Mouse (Mus musculus) intestine, embryonic 15.5 days (tissue): ENCODE measurements around the gene Gm43518. TPM values are rescaled to one million over a fixed set of nuclear protein-coding genes. Genes with fewer than 3 reads are reported as not detected.

ENCODE experiments used
- ATAC-seq: fragments of 200-750 bp; cut with Nextera tagmentation; 2 replicates; pipeline ENCODE4 v1.8.0; 2017; ENCODE audit warnings: moderate TSS enrichment, moderate library complexity
- H3K27ac ChIP-seq: fragments of 300-500 bp; sonication (generic); 2 replicates; pipeline ENCODE4 v1.5.1; 2015; ENCODE audit warnings: mild to moderate bottlenecking, inconsistent platforms
- H3K27me3 ChIP-seq: fragments of 300-500 bp; sonication (generic); replicated peaks from 2 replicates; pipeline ENCODE4 v1.6.1; 2015; ENCODE audit warnings: inconsistent platforms
- H3K36me3 ChIP-seq: fragments of 300-500 bp; sonication (generic); 2 replicates; pipeline ENCODE4 v1.6.1; 2015; ENCODE audit warnings: inconsistent platforms
- H3K4me1 ChIP-seq: fragments of 300-500 bp; sonication (generic); replicated peaks from 2 replicates; pipeline ENCODE4 v1.6.1; 2015; ENCODE audit warnings: inconsistent platforms
- H3K4me2 ChIP-seq: fragments of 300-500 bp; sonication (generic); replicated peaks from 2 replicates; pipeline ENCODE4 v1.6.1; 2015; ENCODE audit warnings: mild to moderate bottlenecking, inconsistent platforms
- H3K4me3 ChIP-seq: fragments of 300-500 bp; sonication (generic); replicated peaks from 2 replicates; pipeline ENCODE4 v1.5.1; 2015; ENCODE audit warnings: inconsistent platforms
- H3K9ac ChIP-seq: fragments of 300-500 bp; sonication (generic); 2 replicates; pipeline ENCODE4 v1.6.1; 2015; ENCODE audit warnings: inconsistent platforms
- H3K9me3 ChIP-seq: fragments of 300-500 bp; sonication (generic); 2 replicates; pipeline ENCODE4 v1.6.1; 2016; ENCODE audit warnings: inconsistent platforms
- WGBS: fragments of 180-500 bp; shearing (Covaris S2); methylation state at CpG from one replicate; pipeline ENCODE4 v1.1.7; 2015; 5-methylcytosine and 5-hydroxymethylcytosine counted together
- polyA plus RNA-seq: library from polyadenylated mRNA; unstranded; fragments of >200 nt; fragmentation: Nextera tagmentation; extraction: Ambion mirVana; gene quantifications from 2 replicates; pipeline ENCODE4 v1.2.1, GENCODE M21; 2015

The Gm43518 gene
- polyA plus RNA-seq, 1 experiment from 2014 or later, result 1.5 TPM

- WGBS, result 70% methylated on average over 6 of the region's 6 CpGs
- no peak for ATAC-seq
- H3K27ac ChIP-seq, result no peak overlapping the region
- no peak overlapping the region for H3K4me3 ChIP-seq
- no peaks in the 10 kb centered on the region for H3K36me3 ChIP-seq
- H3K4me1 ChIP-seq, result peaks cover 25% of the 10 kb centered on the region
- no peaks in the 10 kb centered on the region for H3K27me3 ChIP-seq
- no peaks in the 10 kb centered on the region for H3K9me3 ChIP-seq
- H3K9ac ChIP-seq, result no peak overlapping the region
- no peak overlapping the region for H3K4me2 ChIP-seq
These were observed 54.0 kb downstream of the Gm43518 start for GRCm38 (mm10) chr5:123981250-123981554.

DNA sequence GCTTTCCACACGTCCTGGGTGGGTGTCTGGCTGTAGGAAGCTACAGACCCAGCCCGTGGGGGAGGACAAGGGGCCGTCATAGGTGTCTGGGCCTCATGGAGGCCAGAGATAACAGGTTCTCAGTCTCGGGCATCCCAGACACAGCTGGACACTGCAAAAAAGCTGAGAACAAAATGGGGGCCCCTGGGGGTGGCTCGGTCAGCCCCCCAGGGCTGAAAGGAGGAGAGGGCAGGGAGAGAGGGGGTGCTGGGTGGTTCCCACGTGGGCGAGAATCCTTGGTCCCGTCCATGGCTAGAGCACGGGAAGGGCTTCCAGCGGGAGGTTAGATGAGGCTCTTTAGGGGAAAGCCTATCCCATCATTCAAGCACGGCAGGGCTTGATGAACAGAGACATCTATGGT, 55.6 kb downstream of the Gm43518 start:
- ATAC-seq, result no peak
- no peak overlapping the region for H3K4me2 ChIP-seq
- WGBS, result 65% methylated on average over 11 of the region's 11 CpGs
- no peaks in the 10 kb centered on the region for H3K27me3 ChIP-seq
- H3K9me3 ChIP-seq, result no peaks in the 10 kb centered on the region
- peaks cover 30% of the 10 kb centered on the region for H3K4me1 ChIP-seq
- no peak overlapping the region for H3K4me3 ChIP-seq
- no peak overlapping the region for H3K27ac ChIP-seq
- H3K9ac ChIP-seq, result no peak overlapping the region
- no peaks in the 10 kb centered on the region for H3K36me3 ChIP-seq

DNA sequence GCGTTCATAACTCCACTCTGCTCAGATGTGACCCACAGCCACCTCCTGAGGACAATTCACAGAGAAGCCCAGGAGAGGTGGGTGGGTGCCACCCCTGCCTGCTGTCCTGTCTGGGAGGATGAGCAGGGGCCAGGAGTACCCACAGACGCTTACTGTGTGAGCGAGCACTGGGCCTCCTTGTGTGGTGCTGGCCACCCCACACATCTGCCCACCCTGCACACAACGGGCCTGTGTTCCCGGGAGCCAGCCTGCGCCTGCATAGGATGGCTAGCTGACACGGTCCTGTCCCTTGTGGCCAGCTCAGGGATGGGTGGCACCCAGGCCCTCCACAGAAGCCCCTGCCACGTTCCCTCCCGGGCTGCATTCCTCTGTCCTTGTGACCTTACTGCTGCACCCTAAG, 58.2 kb downstream of the Gm43518 start:
- 70% methylated on average over 9 of the region's 9 CpGs for WGBS
- Histone ChIP-seq H3K4me1 (peaks cover 24% of the 10 kb centered on the region), H3K4me2 (no peak overlapping the region)

DNA sequence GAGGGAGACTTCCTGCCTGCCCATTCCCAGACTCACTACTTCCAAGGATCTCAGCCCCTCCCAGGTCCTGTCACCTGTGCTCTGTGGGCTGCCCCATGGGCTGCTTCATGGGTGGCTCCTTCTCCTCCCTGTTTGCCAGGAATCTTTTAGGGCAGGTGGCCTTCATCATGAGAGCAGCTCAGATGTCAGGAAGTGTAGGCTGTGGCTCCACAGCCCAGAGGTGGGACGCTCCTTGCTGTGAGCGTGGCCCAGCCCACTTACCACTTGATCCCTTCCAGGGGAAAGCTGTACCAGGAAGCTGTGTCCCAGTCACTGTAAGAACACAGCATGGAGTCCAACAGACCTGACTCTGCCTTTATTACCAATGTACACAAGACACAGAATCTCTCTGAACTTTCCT, 59.7 kb downstream of the Gm43518 start:
- 31% methylated on average over 2 of the region's 2 CpGs for whole genome bisulfite sequencing
- Histone ChIP-seq H3K9me3 (no peaks in the 10 kb centered on the region), H3K4me2 (peak overlapping the region; percentile 24; the same call in 1 of the 2 replicates), H3K4me3 (no peak overlapping the region), H3K36me3 (no peaks in the 10 kb centered on the region), H3K9ac (0 out of 2 replicates have a peak overlapping the region, but pooled peaks have one; percentile 10), H3K27me3 (no peaks in the 10 kb centered on the region), H3K27ac (peak overlapping the region; percentile 84), H3K4me1 (peaks cover 30% of the 10 kb centered on the region)
- peak; percentile 88 for ATAC-seq

More for the DNA sequence above, 58.2 kb downstream of the Gm43518 start:
- Histone ChIP-seq H3K27ac (no peak overlapping the region), H3K27me3 (no peaks in the 10 kb centered on the region), H3K36me3 (no peaks in the 10 kb centered on the region), H3K4me3 (no peak overlapping the region), H3K9me3 (no peaks in the 10 kb centered on the region), H3K9ac (no peak overlapping the region)
- ATAC-seq, result no peak

DNA sequence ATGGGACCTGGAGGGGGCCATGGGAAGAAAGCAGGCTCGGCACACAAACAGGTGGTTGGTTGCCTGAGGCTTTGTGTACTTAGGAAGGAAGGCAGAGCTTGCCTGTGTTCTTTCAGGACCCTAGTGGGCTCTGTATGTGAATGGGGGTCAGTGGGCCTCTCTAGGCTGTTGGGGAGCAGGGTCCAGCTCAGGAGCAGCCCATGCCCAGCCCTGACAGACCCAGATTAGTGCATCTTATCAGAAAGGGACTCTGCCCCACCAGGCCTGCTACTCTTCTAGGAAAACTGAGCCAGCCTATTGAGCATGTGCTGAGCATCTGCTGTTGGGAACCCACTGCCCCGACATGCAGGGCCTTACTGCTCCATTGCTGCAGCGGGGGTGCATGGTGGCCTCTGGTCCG, 60.3 kb downstream of the Gm43518 start:
- peak; percentile 73 for ATAC-seq
- WGBS, result 60% methylated on average over 4 of the region's 4 CpGs
- H3K36me3 ChIP-seq, result no peaks in the 10 kb centered on the region
- peak overlapping the region; percentile 84 for H3K27ac ChIP-seq
- H3K4me3 ChIP-seq, result no peak overlapping the region
- H3K9ac ChIP-seq, result no peak overlapping the region
- H3K27me3 ChIP-seq, result no peaks in the 10 kb centered on the region
- H3K9me3 ChIP-seq, result no peaks in the 10 kb centered on the region
- H3K4me2 ChIP-seq, result peak overlapping the region; percentile 24
- H3K4me1 ChIP-seq, result peaks cover 36% of the 10 kb centered on the region

Other genes starting within 250 kb of the Gm43518 start
- gene Clip1, start 242.8 kb upstream of the Gm43518 start, polyA plus RNA-seq, result 29.9 TPM in 2 replicates
- 63.1 and 68.9 TPM in 2 replicates for gene Zcchc8, start 206.3 kb upstream of the Gm43518 start, polyA plus RNA-seq
- gene Rsrc2, start 178.0 kb upstream of the Gm43518 start, polyA plus RNA-seq, result 90.5 and 100 TPM in 2 replicates
- gene Kntc1, start 177.7 kb upstream of the Gm43518 start, polyA plus RNA-seq, result 19.7 and 21.7 TPM in 2 replicates
- 0.09 TPM in 1 of 2 replicates, not detected in the other for gene Hcar2, start 61.9 kb upstream of the Gm43518 start, polyA plus RNA-seq
- gene Hcar1, start 47.4 kb upstream of the Gm43518 start, polyA plus RNA-seq, result 2.3 and 2.8 TPM in 2 replicates
- 117 and 146 TPM in 2 replicates for gene Denr, start 20.2 kb upstream of the Gm43518 start, polyA plus RNA-seq
- gene Ccdc62, start 3.3 kb downstream of the Gm43518 start, polyA plus RNA-seq, result 4.7 and 5.1 TPM in 2 replicates
- gene Hip1r, start 46.2 kb downstream of the Gm43518 start, polyA plus RNA-seq, result 26.0 and 29.3 TPM in 2 replicates
- 28.2 and 28.8 TPM in 2 replicates for gene Vps37b, start 104.9 kb downstream of the Gm43518 start, polyA plus RNA-seq
- 2.3 and 2.5 TPM in 2 replicates for gene Abcb9, start 168.4 kb downstream of the Gm43518 start, polyA plus RNA-seq
- 26.3 and 29.2 TPM in 2 replicates for gene Ogfod2, start 184.9 kb downstream of the Gm43518 start, polyA plus RNA-seq
- 90.8 and 95.4 TPM in 2 replicates for gene Arl6ip4, start 188.7 kb downstream of the Gm43518 start, polyA plus RNA-seq